Mouse (Mus musculus) yolk sac, embryonic 10.5 days (tissue): ENCODE measurements at regions not wholly inside any gene's neighbourhood (a gene's known extent, or its start where the extent isn't known, plus 50 kb on each side); places are given as distances from the start of the nearest gene placed in this dataset.
A peak's percentile ranks its signal among the peaks of the same experiment; 100 is the strongest.

Experiments
- DNase-seq: peaks from one replicate; pipeline ENCODE4 v3.0.0-alpha.2; 2017; ENCODE audit warnings: low spot score

DNA sequence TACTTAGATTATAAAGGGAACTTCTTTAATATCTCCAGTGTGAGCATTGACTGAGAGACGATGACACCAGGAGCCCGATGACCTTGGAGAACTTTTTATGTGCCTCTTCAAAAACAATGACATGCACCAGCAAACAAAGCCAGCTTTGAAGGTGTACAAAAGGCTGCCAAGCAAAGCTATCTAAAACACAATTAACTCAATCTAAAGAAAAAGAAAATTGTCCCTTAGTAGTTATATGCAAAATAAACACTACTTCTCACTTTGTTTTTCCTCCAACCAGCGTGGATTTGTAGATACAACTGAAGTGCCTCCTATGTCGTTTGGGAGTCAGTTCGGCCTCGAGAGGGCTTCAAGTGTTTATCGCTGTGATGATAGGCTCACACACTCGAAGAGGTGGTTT is 189.0 kb upstream of the Tle4 start:
- no peak for DNase-seq

GRCm38 (mm10) chr19:14785661-14786060 is 187.8 kb upstream of the Tle4 start:
- peak; percentile 45 for DNase-seq

- DNase-seq, result no peak
Measured at GRCm38 (mm10) chr19:14777709-14778108, 179.9 kb upstream of the Tle4 start.

DNA sequence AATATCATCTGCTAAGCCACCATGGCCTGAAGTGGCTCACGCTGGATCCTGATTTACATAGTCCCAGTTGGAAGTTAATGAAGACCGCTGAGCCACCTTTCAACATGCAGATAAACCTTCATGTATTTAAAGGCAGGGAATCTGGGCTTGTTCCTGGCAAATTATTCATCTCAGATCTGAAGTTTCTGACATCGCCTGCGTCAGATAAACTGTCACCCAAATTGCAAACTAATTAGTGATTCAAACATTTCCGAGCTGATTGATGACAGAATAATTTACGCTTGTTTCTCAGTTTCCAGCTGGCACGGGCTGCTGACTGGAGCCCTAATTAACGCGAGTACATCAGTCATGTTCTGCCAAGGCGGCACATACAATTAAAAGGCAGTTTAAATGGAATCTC is 179.3 kb upstream of the Tle4 start:
- DNase-seq, result no peak

GRCm38 (mm10) chr19:14776791-14777190 is 178.9 kb upstream of the Tle4 start:
- no peak for DNase-seq

DNA sequence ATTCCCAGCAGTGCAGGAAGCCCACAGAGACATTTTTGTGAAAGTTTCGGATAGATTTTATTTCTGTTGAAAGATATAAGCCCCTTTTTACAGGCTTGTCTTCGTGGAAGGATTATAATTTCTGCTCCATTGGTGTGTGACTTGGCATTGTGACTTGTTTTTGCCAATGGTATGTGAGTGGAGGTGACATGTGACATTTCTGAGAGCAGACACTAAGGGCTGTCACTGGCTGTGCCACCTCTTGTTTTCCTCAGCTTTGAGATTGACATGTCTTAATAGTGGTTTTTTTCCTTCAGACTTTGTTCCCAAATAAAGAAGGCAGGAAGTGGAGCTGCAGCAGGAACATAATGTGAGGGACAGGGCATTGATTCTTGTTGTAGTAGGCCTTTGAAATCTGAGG is 174.9 kb upstream of the Tle4 start:
- DNase-seq, result no peak

GRCm38 (mm10) chr19:14752646-14753045 is 154.8 kb upstream of the Tle4 start:
- DNase-seq, result no peak

DNA sequence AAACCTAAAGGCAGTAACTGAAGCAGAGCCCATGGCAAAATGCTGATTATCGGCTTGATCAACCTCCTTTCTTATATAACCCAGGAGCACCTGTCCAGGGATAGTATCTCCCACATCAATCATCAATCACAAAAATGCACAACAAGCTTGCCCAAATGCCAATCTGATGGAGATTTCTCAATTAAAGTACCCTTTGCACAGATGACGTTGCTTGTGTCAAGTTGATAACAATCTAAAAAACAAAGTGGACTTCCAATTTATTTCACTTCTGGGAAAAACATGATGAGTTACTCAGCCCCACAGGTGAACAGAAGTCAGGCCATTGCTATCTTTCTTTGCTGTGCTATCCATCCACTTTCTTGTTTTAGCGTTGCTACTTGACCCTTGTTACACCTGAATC is 144.5 kb upstream of the Tle4 start:
- DNase-seq, result no peak

- DNase-seq, result no peak
Measured at GRCm38 (mm10) chr19:14740936-14741335, 143.1 kb upstream of the Tle4 start.

GRCm38 (mm10) chr19:14740139-14740538 is 142.3 kb upstream of the Tle4 start:
- peak; percentile 7 for DNase-seq

DNA sequence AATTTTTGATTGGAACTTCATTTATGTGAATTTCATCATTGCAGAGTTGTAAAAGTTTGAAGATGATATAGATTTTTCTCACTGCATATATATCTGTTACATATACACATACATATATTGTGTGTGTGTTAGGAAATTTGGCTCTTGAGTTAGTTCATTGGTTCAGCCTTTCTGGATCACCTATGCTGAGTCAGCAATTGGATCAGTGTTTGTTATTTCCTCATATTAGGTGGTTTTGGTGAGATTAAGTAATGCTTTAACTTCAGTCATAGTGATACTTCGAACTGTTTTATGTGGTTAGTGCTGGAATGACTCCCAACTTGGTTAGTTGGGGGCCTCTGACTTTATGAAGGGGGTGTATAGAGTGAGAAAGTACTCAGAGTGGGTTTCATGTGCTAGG is 138.7 kb upstream of the Tle4 start:
- DNase-seq, result no peak

DNA sequence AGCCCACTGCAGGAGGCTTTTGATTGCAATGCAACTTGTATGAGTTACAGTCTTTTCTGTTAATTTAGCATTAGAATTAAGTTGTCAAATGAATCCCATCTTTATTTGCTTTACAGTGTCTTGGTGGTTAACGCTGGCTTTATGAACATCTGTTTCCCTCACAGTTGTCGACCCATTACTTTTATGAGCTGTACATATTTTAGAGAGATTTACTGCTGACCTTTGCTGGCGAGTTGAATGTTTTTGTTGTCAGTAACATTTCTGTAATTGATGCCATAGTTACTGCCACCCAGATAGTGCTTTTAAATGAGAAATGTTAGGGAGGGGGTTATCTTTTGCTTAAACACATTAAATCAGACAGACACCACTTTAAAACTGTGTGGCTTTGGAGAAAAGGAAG is 127.5 kb upstream of the Tle4 start:
- no peak for DNase-seq

GRCm38 (mm10) chr19:14724637-14725036 is 126.8 kb upstream of the Tle4 start:
- peak; percentile 4 for DNase-seq

DNA sequence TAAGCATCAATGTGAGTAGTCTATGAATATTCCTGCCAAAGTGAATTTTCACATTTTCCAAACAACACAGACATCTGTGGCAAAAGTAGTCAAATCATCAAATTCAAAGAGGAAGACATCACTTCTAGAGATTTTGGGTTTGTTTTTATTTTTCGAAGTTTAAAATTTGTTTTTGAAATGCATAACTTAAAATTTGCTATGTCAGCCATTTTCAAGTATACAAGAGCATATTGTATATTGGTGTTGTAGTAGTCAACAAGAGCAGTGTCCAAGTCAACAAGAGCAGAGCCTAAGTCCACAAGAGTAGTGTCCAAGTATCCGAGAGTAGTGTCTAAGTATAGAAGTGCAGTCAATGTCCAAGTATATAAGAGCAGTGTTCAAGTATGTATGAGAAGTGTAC is 107.9 kb upstream of the Tle4 start:
- DNase-seq, result no peak

DNA sequence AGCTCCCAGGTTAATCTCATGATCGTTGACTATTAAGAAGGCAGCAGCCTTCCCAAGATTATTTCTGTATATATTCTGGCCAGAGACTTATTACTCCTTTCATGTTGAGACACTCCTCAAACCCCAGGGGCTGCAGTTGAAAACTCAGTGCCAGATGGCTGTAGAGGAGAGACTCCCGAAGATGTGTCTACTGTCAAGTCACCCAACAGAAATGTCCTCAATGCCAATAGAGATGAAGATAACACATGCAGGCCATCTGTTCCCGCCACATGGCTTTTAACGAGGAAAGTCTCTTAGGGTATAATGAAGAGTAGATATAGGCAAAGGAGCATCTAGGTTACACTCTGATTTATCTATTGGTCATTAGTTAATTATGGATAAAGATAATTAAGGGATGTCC is 103.3 kb upstream of the Tle4 start:
- no peak for DNase-seq

- no peak for DNase-seq
Measured at GRCm38 (mm10) chr19:14695369-14695768, 97.5 kb upstream of the Tle4 start.

DNA sequence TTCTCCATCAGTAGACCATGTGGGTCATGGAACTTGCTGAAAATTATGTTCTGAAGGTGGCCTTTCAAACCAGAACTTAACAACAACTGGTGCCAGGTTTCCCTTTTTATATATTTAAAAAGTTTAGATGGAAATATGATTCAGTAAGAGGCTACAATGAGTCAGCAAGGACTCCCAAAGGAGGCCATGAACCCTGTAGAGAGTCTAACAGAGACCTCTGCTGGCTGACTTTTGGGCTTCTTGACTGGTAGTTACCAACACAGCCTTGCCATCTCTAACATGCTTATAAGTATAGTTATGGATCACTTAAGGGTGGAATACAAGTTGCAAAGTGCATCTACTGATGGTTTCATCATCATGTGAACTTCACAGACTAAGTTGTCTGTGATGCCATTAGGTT is 94.3 kb upstream of the Tle4 start:
- DNase-seq, result no peak

DNA sequence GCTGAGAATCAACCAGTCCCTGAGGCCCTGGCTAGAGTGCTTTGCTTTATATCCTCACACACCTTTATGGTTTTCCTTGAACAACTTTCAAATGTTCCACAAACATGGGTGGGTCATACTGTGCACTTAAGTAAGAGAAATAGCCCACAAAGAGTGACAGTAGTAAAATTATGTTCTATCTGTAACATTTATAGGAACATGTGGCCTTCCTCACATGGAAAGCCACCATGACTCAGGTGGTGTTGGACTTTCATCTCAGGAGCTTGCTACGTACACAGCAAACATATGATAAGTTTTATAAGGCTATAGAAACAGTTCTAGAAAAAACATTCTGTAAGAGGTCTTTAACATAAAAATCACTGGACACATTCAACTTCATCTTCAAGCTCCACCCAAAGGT is 87.8 kb upstream of the Tle4 start:
- no peak for DNase-seq

GRCm38 (mm10) chr19:14684669-14685068 is 86.8 kb upstream of the Tle4 start:
- DNase-seq, result no peak

- no peak for DNase-seq
Measured at GRCm38 (mm10) chr19:14681306-14681705, 83.5 kb upstream of the Tle4 start.

GRCm38 (mm10) chr19:14679776-14680175 is 81.9 kb upstream of the Tle4 start:
- no peak for DNase-seq

DNA sequence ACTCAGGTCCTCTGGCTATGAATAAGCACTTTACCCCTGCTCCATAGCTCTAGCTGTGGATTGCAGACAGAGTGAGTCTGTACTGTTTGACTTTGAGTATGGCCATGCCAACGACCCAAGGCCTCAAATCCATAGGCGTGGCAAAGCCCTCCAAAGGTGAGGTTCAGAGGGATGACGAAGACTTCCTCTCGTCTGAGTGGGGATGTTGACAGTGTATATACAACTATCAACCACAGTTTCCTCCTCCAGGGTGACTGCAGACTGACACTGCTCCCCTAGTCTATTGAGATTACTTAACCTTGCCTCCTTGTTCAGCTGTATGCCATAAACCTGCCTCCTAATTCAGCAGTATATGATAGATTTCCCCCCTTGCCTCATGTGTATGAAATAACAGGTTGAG is 80.7 kb upstream of the Tle4 start:
- no peak for DNase-seq

- DNase-seq, result no peak
Measured at GRCm38 (mm10) chr19:14676929-14677328, 79.1 kb upstream of the Tle4 start.

- DNase-seq, result no peak
Measured at GRCm38 (mm10) chr19:14670821-14671104, 72.9 kb upstream of the Tle4 start.

DNA sequence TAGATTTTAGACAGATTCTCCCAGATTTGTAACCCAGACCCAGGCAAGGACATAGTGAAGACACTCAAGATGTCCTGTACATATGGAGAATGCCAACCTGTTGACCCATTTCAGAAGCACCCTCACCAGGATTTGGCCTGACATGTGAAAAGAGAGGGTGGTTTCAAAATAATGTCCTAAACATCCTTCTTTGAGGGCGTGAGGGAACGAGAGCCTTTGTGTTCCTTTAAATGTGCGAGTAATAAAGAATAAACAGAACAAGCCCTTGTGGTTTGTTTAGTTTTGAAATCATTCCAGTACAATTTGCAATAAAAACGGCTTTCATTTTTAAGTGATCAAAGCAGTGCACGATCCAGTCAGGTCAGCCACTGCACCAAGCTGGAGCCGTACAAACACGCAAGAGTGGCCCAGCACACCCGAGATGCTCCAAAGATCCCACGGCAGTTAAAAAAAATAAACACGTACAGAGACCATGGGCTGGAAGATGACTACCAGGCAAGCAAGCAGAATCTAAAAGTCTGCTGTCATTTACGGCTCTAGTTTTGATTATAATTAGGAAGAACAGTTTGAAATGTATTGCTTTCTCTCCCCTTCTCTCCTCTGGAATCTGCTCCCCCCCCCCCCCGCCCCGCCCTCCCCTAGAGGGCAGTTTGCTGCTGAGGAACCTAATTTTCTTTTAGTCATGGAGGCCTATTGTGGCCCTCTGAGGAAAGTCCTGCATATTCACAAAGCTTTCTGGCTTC is 72.4 kb upstream of the Tle4 start:
- DNase-seq, result no peak
